Mouse (Mus musculus) heart, adult 2 months (tissue): ENCODE results near the gene Gm20388.

ENCODE experiments used
- CTCF ChIP-seq: fragments of 200-600 bp; IDR thresholded peaks from 2 replicates; pipeline ENCODE4 v1.8.1; 2022; ENCODE audit warnings: antibody characterized with exemption, mild to moderate bottlenecking, moderate library complexity
- EP300 ChIP-seq: fragments of 200-500 bp; IDR thresholded peaks from 2 replicates; pipeline ENCODE4 v1.6.1; 2011; ENCODE audit warnings: low read depth, low read length, control low read depth; ENCODE audit not compliant: insufficient read depth
- POLR2A ChIP-seq: fragments of 200-500 bp; IDR thresholded peaks from 2 replicates; pipeline ENCODE4 v1.6.1; 2011; ENCODE audit warnings: mild to moderate bottlenecking, low read depth, low read length, control low read depth; ENCODE audit not compliant: insufficient read depth

GRCm38 (mm10) chr8:121708406-121708805 lies 1797.8 kb downstream of the Gm20388 start:
- TF ChIP-seq POLR2A (no peak), CTCF (no peak), EP300 (no peak)
